Mouse (Mus musculus): ENCODE results near the gene Heatr5b.

The Heatr5b gene

GRCm38 (mm10) chr17:78834856-78835835 is at the start of gene Heatr5b, which contains the start of gene Gpatch11:
Heatr5b (minus strand) TSS chr17:78835364.
Gpatch11 (plus strand) TSS chr17:78835567.
- peak; percentile 93 to 95 for DNase-seq (ENCODE audit: low spot score in 2 of 2)

- no peak for DNase-seq (ENCODE audit: low spot score in 2 of 2)
Observed at GRCm38 (mm10) chr17:78883291-78883690, 48.1 kb upstream of the Heatr5b start.

GRCm38 (mm10) chr17:78882401-78883112 is 47.4 kb upstream of the Heatr5b start, which contains the start of gene Eif2ak2:
Eif2ak2 (minus strand) TSS chr17:78882573.
- peak; percentile 25 to 32 for DNase-seq (ENCODE audit: low spot score in 2 of 2)

GRCm38 (mm10) chr17:78881878-78882304 is 46.7 kb upstream of the Heatr5b start:
- no peak for DNase-seq (ENCODE audit: low spot score in 2 of 2)

- no peak for DNase-seq (ENCODE audit: low spot score in 2 of 2)
Observed at GRCm38 (mm10) chr17:78873886-78874285, 38.7 kb upstream of the Heatr5b start.

- no peak for DNase-seq (ENCODE audit: low spot score in 2 of 2)
Observed at GRCm38 (mm10) chr17:78856243-78856642, 21.1 kb upstream of the Heatr5b start.

GRCm38 (mm10) chr17:78842271-78842928 is 7.2 kb upstream of the Heatr5b start:
- DNase-seq (ENCODE audit: low spot score in 2 of 2): no peak

- DNase-seq (ENCODE audit: low spot score in 2 of 2): no peak
Observed at GRCm38 (mm10) chr17:78836056-78836455, 892 bp upstream of the Heatr5b start.

- DNase-seq (ENCODE audit: low spot score in 2 of 2): no peak
Observed at GRCm38 (mm10) chr17:78824346-78824745, 10.8 kb downstream of the Heatr5b start.

GRCm38 (mm10) chr17:78809582-78809981 is 25.6 kb downstream of the Heatr5b start:
- DNase-seq (ENCODE audit: low spot score in 2 of 2): no peak

GRCm38 (mm10) chr17:78809019-78809418 is 26.1 kb downstream of the Heatr5b start:
- no peak for DNase-seq (ENCODE audit: low spot score in 2 of 2)

GRCm38 (mm10) chr17:78797222-78797621 is 37.9 kb downstream of the Heatr5b start:
- no peak for DNase-seq (ENCODE audit: low spot score in 2 of 2)

GRCm38 (mm10) chr17:78794390-78794789 is 40.8 kb downstream of the Heatr5b start:
- DNase-seq (ENCODE audit: low spot score in 2 of 2): no peak

- DNase-seq (ENCODE audit: low spot score in 2 of 2): no peak
Observed at GRCm38 (mm10) chr17:78792122-78792521, 43.0 kb downstream of the Heatr5b start.

- DNase-seq (ENCODE audit: low spot score in 2 of 2): no peak
Observed at GRCm38 (mm10) chr17:78791690-78792070, 43.5 kb downstream of the Heatr5b start.

- no peak for DNase-seq (ENCODE audit: low spot score in 2 of 2)
Observed at GRCm38 (mm10) chr17:78791068-78791689, 44.0 kb downstream of the Heatr5b start.

GRCm38 (mm10) chr17:78788273-78788672 is 46.9 kb downstream of the Heatr5b start:
- peak in 1 of 2 experiments; percentile 5 for DNase-seq (ENCODE audit: low spot score in 2 of 2)

- no peak for DNase-seq (ENCODE audit: low spot score in 2 of 2)
Observed at GRCm38 (mm10) chr17:78778765-78779164, 56.4 kb downstream of the Heatr5b start.

- no peak for DNase-seq (ENCODE audit: low spot score in 2 of 2)
Observed at GRCm38 (mm10) chr17:78772317-78772716, 62.8 kb downstream of the Heatr5b start.

- no peak for DNase-seq (ENCODE audit: low spot score in 2 of 2)
Observed at GRCm38 (mm10) chr17:78770932-78771331, 64.2 kb downstream of the Heatr5b start.

- DNase-seq (ENCODE audit: low spot score in 2 of 2): no peak
Observed at GRCm38 (mm10) chr17:78769341-78769740, 65.8 kb downstream of the Heatr5b start.

Measured in natural killer cell, adult 2 months (primary cell).